Mouse (Mus musculus) heart, adult 2 months (tissue): Measurements from ENCODE around the gene Ctnna2. TPM values are rescaled to one million over a fixed set of nuclear protein-coding genes. Genes with fewer than 3 reads are reported as not detected.

Experiments used
- DNase-seq, 2 experiments: peaks; one replicate each; pipeline ENCODE4 v3.0.0; 2021
- H3K27ac ChIP-seq: fragments of 200-600 bp; 2 replicates; pipeline ENCODE4 v1.8.1; 2022
- H3K27me3 ChIP-seq: fragments of 200-500 bp; 2 replicates; pipeline ENCODE4 v1.6.1; 2012; ENCODE audit warnings: mild to moderate bottlenecking, low read length, inconsistent platforms, mixed read lengths; ENCODE audit not compliant: control insufficient read depth, insufficient read depth
- H3K36me3 ChIP-seq: fragments of 200-500 bp; 2 replicates; pipeline ENCODE4 v1.6.1; 2012; ENCODE audit warnings: low read length, inconsistent platforms; ENCODE audit not compliant: control insufficient read depth, insufficient read depth
- H3K4me1 ChIP-seq: fragments of 200-500 bp; 2 replicates; pipeline ENCODE4 v1.6.1; 2011; ENCODE audit warnings: low read length; ENCODE audit not compliant: control insufficient read depth, insufficient read depth
- H3K4me3 ChIP-seq: fragments of 200-600 bp; 2 replicates; pipeline ENCODE4 v1.8.1; 2022
- H3K79me2 ChIP-seq: fragments of 200-500 bp; replicated peaks from 2 replicates; pipeline ENCODE4 v1.6.1; 2012; ENCODE audit warnings: mild to moderate bottlenecking, inconsistent platforms, low read length, moderate library complexity, mixed read lengths; ENCODE audit not compliant: control insufficient read depth, insufficient read depth
- H3K9ac ChIP-seq: fragments of 200-500 bp; 2 replicates; pipeline ENCODE4 v1.6.1; 2012; ENCODE audit warnings: low read depth, mild to moderate bottlenecking, control low read depth, inconsistent platforms, low read length, mixed read lengths
- CTCF ChIP-seq: fragments of 200-600 bp; IDR thresholded peaks from 2 replicates; pipeline ENCODE4 v1.8.1; 2022; ENCODE audit warnings: antibody characterized with exemption, mild to moderate bottlenecking, moderate library complexity
- EP300 ChIP-seq: fragments of 200-500 bp; IDR thresholded peaks from 2 replicates; pipeline ENCODE4 v1.6.1; 2011; ENCODE audit warnings: low read depth, low read length, control low read depth; ENCODE audit not compliant: insufficient read depth
- POLR2A ChIP-seq: fragments of 200-500 bp; IDR thresholded peaks from 2 replicates; pipeline ENCODE4 v1.6.1; 2011; ENCODE audit warnings: mild to moderate bottlenecking, low read depth, low read length, control low read depth; ENCODE audit not compliant: insufficient read depth
- WGBS: fragments of 180-500 bp; shearing (Covaris S2); methylation state at CpG from one replicate; pipeline ENCODE4 v1.1.7; 2018; 5-methylcytosine and 5-hydroxymethylcytosine counted together
- intact Hi-C: fragments of 180-260 bp; cut with DNase I; formaldehyde crosslinking; loops from one replicate; pipeline ENCODE4 v1.15.1; 2025
- polyA plus RNA-seq: library from polyadenylated mRNA; depleted of rRNA; stranded (reverse); fragments of >200 nt; gene quantifications from 2 replicates; pipeline ENCODE4 v1.2.3, GENCODE M21; 2012
- total RNA-seq, 2 experiments: library from RNA; stranded (reverse); gene quantifications; 2 replicates each; pipeline ENCODE4 v1.2.3; 2021

Gene Ctnna2
- total and polyA plus RNA-seq, 3 experiments: 0.06 TPM; not detected in 2

DNA sequence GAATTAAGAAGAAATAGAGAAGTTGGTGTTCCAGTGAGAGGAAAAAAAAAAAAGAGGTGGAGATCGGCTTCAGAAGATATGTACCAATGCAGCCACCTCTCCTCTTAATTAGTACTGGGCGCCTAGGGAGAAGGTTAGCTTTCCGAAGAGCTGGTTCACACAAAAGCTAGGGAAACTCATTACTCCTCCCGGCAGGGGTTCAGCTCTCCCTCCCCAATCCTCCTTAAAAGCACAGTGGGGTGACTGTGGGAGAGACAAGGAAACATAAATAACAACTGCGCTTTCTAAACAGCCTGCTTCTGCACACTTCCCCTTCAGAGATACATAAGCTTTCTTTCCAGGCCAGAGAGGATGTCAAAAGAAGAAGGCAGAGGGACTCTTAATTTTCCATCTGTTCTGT, 467.7 kb downstream of the Ctnna2 start:
- Histone ChIP-seq H3K79me2 (no peaks in the 10 kb centered on the region), H3K27ac (no peak overlapping the region), H3K4me3 (no peak overlapping the region), H3K36me3 (no peaks in the 10 kb centered on the region), H3K9ac (no peak overlapping the region), H3K27me3 (no peaks in the 10 kb centered on the region), H3K4me1 (no peaks in the 10 kb centered on the region)
- intact Hi-C loops: no loop called here
- DNase-seq: no peak
- WGBS: 30% methylated on average over 5 of the region's 5 CpGs
- no peak for TF ChIP-seq CTCF
- TF ChIP-seq EP300: no peak
- TF ChIP-seq POLR2A: no peak

DNA sequence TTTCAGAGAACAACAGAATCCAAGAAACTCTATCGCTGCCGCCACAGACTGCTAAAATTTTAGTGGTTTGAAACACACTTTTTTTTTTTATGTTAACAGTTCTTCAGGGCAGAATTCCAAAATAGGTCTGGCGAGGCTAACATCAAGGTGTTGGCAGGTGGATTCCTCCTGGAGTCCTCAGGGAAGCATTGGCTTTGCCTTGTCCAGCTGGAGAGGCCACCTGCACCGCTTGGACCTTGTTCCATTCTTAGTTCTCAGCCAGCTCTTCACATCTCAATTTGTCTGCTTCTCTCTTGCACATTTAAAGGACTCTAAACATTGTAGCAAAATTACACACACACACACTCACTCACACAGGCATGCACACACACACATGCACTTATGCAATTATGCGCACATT, 487.8 kb downstream of the Ctnna2 start:
- DNase-seq: no peak
- Histone ChIP-seq H3K79me2 (no peaks in the 10 kb centered on the region), H3K4me1 (no peaks in the 10 kb centered on the region), H3K27ac (no peak overlapping the region), H3K9ac (no peak overlapping the region), H3K4me3 (no peak overlapping the region), H3K36me3 (no peaks in the 10 kb centered on the region), H3K27me3 (no peaks in the 10 kb centered on the region)
- WGBS: 80% methylated on average over 5 of the region's 5 CpGs
- intact Hi-C loops: no loop called here
- TF ChIP-seq EP300 (no peak), CTCF (no peak), POLR2A (no peak)

DNA sequence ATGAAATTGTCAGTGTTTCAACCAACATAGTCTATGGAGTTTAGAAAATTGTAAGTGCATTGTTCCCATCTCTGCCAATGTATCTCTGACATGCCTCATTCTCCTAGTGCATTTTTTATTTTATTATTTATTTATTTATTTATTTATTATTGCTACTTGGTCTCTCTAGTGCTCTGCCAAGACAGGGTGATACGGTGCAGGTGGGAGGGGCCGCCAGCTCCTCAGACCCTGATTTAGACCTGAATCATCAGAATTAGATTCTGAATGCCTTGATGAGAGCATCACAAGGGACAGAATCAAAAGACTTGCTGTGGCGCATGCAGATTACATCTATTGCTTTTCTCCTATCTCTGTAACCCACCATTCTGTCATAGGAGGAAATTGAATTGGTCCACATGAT, 492.8 kb downstream of the Ctnna2 start:
- Histone ChIP-seq H3K4me3 (no peak overlapping the region), H3K4me1 (no peaks in the 10 kb centered on the region), H3K27ac (no peak overlapping the region), H3K9ac (no peak overlapping the region), H3K36me3 (no peaks in the 10 kb centered on the region), H3K79me2 (no peaks in the 10 kb centered on the region), H3K27me3 (no peaks in the 10 kb centered on the region)
- 88% methylated on average over 3 of the region's 3 CpGs for WGBS
- intact Hi-C loops: no loop called here
- DNase-seq: no peak
- TF ChIP-seq EP300 (no peak), CTCF (no peak), POLR2A (no peak)

DNA sequence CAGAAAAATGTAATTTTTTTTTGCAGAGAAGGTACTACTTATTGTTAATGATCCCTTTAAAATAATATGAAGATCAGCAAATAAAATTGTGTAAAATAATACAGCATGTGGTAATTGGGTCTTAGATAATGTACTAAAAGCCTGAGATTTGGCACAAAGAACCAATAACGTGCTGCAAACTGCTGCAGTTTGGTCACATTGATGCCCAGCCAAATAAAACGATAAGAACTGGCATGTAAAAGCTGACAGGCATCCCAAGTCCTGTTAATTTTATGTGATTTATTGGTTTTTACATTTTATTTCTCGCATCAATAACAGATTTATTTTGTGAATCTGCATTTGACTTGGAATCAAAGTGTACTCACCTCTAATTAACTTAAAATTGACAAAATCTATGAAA, 497.4 kb downstream of the Ctnna2 start:
- H3K79me2 ChIP-seq: no peaks in the 10 kb centered on the region
- no peak overlapping the region for H3K4me3 ChIP-seq
- no peak overlapping the region for H3K27ac ChIP-seq
- no peak for TF ChIP-seq EP300
- H3K4me1 ChIP-seq: no peaks in the 10 kb centered on the region
- no peaks in the 10 kb centered on the region for H3K36me3 ChIP-seq
- 73% methylated on average over 3 of the region's 3 CpGs for WGBS
- H3K9ac ChIP-seq: no peak overlapping the region
- no peak for DNase-seq
- intact Hi-C loops: no loop called here
- H3K27me3 ChIP-seq: no peaks in the 10 kb centered on the region

DNA sequence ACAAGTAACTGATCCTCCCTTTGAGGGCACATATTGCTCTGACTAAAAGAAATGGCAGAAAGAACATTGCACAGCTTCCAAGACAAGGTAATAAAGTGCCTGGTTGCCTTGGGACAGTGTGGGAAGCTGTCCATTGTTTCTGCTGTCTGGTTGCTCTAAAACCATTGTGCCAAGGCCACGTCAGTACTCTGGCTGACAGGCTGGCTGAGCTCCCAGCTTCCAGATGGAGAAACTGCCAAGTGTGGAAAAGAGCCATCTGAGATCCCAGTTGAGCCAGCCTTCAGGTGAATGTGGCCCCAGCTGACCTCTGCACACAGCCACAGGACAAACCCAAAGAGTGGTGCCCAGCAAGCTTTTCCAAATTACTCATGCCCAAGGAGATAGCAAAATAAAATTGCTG, 504.1 kb downstream of the Ctnna2 start:
- H3K4me1 ChIP-seq: no peaks in the 10 kb centered on the region
- no peaks in the 10 kb centered on the region for H3K27me3 ChIP-seq
- H3K27ac ChIP-seq: peak overlapping the region; percentile 55
- H3K79me2 ChIP-seq: no peaks in the 10 kb centered on the region
- DNase-seq: peak; percentile 67 to 83
- TF ChIP-seq CTCF (no peak), POLR2A (no peak), EP300 (no peak)
- H3K4me3 ChIP-seq: no peak overlapping the region
- no peak overlapping the region for H3K9ac ChIP-seq
- 8% methylated on average over 1 of the region's 1 CpGs for WGBS
- H3K36me3 ChIP-seq: no peaks in the 10 kb centered on the region
- intact Hi-C loops: no loop called here

DNA sequence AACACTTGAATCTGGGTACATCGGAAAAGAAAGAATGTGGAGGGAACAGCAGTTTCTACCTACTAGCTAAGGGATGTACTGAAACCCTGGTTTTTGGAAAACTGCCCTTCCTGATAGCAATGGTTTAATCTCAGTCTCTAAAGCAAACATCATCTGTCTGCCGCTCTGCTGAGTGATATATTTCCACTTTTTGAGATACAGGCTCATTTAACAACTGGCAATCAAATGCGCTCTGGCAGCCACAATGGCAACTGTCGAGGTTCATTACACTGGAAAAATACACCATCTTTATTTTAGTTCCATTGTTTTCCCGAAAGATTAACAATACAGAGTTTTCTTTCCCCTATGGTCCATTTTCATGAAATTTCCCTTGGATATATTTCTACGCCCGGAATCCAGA, 506.2 kb downstream of the Ctnna2 start:
- intact Hi-C loops: no loop called here
- Histone ChIP-seq H3K27ac (no peak overlapping the region), H3K27me3 (no peaks in the 10 kb centered on the region), H3K4me1 (no peaks in the 10 kb centered on the region), H3K4me3 (no peak overlapping the region), H3K79me2 (no peaks in the 10 kb centered on the region), H3K36me3 (no peaks in the 10 kb centered on the region), H3K9ac (no peak overlapping the region)
- no peak for DNase-seq
- no peak for TF ChIP-seq CTCF
- no peak for TF ChIP-seq EP300
- no peak for TF ChIP-seq POLR2A
- WGBS: 57% methylated on average over 7 of the region's 7 CpGs
